Mouse (Mus musculus) embryo, embryonic 9.5 days (tissue): ENCODE data around the gene Padi2.
A peak's percentile ranks its signal among the peaks of the same experiment; 100 is the strongest.

ENCODE experiments used
- DNase-seq: peaks from one replicate; pipeline ENCODE4 v3.0.0-alpha.2; 2017; ENCODE audit errors: extremely low spot score

Gene Padi2

GRCm38 (mm10) chr4:140959128-140959679 is 53.1 kb downstream of the Padi2 start:
- DNase-seq: no peak

DNA sequence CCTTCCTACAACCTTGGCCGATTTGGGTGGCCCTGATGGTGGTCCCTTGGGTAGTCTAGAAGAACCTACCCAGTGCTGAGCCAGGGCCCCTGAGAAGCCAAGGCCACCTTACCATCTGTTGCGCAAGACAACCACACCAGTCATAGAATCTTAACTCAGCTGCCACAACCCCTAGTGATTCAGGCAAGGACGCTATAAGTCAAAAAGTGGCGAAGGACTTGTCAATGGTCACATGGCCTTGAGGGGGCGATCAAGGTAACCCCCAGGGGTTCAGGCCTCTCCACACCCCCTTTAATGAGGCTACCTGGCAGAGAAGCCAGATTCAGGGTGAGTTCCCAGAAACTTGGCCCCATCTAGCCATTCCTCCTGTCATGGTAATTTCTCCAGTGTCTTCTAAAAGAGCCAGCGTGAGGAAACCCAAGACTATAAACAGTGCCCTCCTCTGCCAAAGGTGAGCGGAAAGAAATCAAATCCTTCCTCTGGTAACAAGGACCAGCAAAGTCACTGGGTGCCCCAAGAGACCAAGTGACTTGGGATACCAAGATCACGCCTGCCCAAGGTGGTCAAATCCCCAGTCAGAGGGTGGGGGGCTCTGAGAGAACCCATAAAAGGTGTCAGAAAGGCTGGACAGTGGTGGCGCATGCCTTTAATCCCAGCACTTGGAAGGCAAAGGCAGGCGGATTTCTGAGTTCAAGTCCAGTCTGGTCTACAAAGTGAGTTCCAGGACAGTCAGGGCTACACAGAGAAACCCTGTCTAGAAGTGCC is 53.8 kb downstream of the Padi2 start:
- no peak for DNase-seq

DNA sequence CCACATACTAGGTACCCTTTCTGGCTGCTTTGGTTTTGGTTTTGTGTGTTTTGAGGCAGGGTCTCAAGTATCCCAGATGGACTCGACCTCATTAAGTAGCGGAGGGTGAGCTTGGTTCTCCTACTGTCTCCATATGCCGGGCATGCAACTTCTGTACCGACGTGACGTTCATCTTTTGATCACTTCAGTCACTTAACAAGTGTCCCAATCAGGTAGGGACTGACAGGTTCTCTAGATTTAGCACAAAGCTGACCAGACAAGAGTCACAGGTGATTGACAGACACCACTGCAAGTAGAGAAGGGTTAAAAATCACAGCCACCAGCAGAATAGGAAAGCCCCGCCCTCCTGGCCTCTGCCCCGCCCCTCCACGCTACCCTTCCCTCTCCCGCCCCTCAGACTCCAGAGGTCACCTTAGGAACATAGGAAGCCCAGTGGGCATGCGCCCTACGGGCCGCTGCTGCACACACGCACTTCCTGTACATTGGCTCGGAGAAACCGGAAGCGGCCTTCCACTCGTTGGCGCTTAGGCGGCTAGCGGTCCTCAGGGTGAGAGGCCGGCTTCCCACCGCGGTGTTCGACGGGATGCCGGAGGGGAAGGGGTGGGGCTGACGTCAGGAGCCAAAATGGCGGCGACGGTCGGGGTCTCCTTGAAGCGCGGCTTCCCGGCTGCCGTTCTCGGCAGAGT is 54.8 kb downstream of the Padi2 start, which contains the start of gene Sdhb:
TSS of gene Sdhb (plus strand) at position 423 of the 686 bp plus-strand sequence.
- DNase-seq: peak; percentile 93

- no peak for DNase-seq
Observed at GRCm38 (mm10) chr4:140961467-140962206, 55.5 kb downstream of the Padi2 start.

DNA sequence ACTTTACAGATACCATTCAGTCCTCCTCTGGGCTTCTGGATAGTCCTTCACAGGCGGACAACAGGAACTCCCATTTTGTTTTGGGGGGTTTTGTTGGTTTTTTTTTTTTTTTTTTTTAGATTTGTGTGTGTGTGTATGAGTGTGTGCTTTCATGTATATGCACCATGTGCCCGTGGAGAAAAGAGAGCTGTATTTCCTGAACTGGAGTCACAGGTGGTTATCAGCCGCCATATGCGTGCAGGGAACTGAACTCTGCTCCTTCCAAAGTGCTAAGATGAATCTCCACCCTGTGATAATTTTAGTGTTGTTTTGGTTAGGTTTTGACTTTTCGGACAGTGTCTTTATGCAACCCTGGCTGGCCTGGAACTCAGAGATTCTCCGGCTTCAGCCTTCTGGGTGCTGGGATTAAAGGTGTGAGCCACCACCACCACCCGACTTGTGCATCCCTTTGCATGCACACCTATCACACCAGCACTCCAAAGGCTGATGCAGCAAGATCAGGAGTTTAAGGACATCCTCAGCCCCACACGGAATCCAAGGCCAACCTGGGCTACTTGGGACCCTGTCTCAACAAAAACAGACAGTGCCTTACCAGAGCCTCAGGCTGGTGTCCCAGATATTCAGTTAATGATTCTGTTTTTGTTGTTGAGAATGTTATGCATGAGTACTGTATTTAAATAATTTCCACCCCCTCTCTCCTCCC is 56.2 kb downstream of the Padi2 start:
- no peak for DNase-seq

GRCm38 (mm10) chr4:140962950-140963349 is 56.8 kb downstream of the Padi2 start:
- DNase-seq: no peak

- DNase-seq: no peak
Observed at GRCm38 (mm10) chr4:140963941-140964597, 57.9 kb downstream of the Padi2 start.

DNA sequence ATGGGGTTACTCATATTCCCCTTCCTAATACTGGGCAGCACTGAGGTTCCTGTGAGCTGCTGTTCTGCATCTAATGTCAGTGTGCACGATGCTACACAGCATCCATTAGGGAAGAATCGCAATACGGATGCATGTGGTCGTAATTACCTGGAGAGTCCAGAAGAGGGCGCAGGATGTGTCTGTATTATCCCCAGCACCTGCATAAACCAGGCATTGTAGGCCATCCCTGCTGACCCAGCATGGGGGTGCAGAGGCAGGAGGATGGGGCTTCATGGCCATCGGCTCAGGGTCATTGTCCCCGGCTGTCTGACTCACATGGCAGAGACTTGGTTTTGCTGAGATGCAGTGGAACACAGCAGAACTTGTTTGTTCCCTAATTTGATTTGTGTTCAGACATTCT is 58.5 kb downstream of the Padi2 start:
- DNase-seq: peak; percentile 76

DNA sequence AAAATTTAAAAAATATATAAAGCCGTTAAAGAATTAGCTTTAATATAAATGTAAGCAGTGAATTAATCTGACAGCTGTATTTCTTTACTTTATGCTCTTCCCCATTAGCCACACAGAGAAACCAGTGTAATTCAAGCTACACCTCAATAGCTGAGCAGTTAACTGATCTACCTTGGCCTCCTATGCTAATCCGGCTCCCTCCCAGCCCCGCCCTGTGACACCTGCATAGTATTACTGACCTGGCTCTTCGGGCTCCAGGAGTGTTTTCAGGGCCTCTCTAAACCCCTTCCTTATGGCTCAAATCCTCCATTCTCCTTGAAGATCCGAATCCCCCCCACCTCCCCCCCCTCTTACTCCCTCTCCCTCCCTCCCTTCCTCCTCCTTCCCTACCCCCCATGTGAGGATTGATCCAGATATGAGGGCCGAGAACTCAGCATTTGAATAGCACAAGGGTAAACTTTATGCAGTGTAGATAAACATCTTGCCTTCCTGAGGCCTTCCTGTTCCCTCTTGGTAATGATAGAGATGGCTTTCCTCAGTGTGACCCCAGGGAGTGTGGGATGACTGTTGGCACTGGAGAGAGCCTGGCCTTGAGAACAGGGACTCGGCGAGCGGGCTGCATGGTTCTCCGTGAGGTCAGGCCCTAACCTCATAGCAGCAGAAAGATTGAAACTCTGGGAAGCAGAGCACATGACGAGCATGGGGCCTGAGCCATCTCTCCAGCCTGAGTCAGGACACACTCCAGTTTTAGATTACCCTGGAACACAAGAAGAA is 61.4 kb downstream of the Padi2 start:
- DNase-seq: no peak

DNA sequence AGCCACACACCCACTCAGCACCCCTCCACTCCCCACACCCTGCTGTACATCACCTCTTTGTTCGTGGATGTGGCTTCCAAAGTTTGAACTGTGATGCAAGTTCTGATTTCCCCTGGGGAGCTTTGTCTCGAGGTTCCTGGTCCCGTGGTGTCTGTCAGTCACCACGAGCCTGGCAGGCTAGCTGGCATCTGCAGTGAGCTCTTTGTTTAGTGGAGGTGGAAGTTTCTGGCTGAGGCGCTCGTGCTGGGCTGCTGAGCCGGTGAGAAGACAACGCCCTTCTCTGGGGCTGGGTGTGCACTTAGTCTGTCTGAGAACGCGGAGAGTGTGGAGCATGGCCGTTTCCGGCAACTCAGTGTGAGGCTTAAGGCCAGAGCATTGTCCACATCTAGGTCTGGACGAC is 65.5 kb downstream of the Padi2 start:
- no peak for DNase-seq

DNA sequence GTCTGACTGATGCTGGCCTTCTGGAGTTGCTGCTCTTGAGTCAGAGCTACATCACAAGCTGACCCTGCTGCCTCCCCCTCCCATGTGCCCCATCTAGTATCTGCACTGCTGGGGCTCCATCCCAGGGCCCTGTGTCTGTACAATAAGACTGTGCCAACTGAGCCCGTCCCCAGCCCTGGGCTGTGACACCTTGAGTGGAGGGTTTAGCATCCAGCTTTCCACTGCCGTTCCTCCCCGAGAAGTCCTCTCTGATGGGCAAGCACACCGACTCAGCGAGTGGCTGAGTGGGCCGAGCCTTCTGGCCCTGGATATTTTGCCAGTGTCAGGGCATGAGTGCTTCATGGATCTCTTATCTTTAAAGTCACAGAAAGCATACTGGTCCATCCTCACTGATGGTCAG is 68.3 kb downstream of the Padi2 start:
- no peak for DNase-seq

- DNase-seq: no peak
Observed at GRCm38 (mm10) chr4:140975356-140975755, 69.2 kb downstream of the Padi2 start.

- no peak for DNase-seq
Observed at GRCm38 (mm10) chr4:140977278-140977677, 71.1 kb downstream of the Padi2 start.

GRCm38 (mm10) chr4:140977886-140978692 is 71.9 kb downstream of the Padi2 start:
- DNase-seq: no peak

DNA sequence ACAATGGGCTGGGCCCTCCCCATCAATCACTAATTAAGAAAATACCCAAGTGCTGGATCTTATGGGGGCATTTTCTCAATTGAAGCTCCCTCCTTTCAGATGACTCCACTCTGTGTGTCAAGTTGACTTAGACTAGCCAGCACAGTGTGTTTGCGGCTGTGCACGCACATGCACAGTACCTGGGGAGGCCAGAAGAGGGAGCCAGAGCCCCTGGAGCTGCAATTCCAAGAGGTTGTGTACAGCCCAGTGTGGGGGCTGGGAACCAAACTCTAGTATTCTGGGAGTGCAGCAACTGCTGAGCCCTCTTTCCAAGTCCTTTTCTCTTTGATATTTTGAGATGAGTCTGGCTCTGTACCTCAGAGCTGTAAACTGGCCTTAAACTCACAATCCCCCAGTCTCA is 75.5 kb downstream of the Padi2 start:
- no peak for DNase-seq

GRCm38 (mm10) chr4:140982808-140983207 is 76.7 kb downstream of the Padi2 start:
- DNase-seq: no peak

GRCm38 (mm10) chr4:140983442-140983841 is 77.3 kb downstream of the Padi2 start:
- DNase-seq: no peak

DNA sequence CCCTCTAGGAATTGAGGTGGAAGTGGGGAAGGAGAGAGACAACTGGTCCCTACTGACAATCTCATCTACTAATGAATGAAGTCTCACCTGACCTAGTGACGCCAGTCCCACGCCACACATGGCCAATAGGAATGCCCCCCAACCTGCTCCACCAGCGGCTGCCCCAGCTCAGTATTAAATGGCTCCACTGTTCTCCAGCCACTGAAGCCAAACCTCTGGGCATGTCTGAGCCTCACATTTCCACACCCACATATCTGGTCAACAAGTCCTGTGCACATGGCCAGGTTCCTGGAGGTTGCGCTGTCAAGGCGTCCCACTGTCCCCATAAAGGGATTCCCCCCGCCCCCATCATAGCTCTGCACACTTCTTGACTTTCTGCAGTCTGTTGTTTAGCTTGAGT is 78.4 kb downstream of the Padi2 start:
- no peak for DNase-seq

DNA sequence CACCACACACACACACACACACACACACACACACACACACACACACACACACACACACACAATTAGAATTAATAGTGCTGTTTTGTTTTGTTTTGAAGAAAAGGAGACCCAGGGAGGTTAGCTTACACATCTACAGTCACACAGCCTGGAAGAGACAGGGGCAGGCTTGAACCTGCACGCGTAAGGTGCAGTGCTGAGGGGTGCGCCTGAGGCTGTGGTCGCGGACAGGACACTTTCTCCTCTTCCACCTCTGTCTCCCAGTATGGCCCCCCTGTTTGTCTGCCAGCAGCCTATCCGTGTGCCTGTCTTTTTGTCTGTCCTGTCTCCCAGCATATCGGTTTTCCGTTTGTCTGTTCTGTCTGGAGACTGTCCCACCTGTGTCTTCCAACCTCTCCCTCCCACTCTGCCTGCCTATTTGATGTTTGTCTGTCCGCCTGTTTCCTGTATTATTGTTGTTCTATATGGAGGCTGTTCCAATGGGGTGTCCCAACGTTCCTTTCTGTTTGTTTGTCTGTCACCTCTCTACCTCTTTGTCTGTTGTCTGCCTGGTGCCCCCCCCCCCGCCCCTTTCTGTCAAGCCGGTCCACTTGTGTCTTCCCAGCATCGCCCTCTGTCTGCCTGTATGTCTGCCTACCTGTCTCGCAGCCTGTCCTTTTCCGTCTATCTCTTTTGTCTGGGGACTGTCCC is 80.0 kb downstream of the Padi2 start:
- no peak for DNase-seq
